Mouse (Mus musculus) heart, postnatal 0 days (tissue): ENCODE measurements around the gene Cog6. TPM values are rescaled to one million over a fixed set of nuclear protein-coding genes. Genes with fewer than 3 reads are reported as not detected.
A peak's percentile ranks its signal among the peaks of the same experiment; 100 is the strongest.
"Not testable (repeated sequence)": the region's sequence is repeated elsewhere in the genome, so short reads cannot be mapped to it uniquely, and the experiment has no call there.

Experiments
- ATAC-seq: fragments of 200-750 bp; cut with Nextera tagmentation; 2 replicates; pipeline ENCODE4 v1.8.0; 2017; ENCODE audit warnings: low read depth, moderate number of reproducible peaks, moderate library complexity; ENCODE audit not compliant: insufficient read depth
- DNase-seq: peaks from one replicate; pipeline ENCODE4 v3.0.0-alpha.2; 2016; ENCODE audit warnings: low spot score
- H3K27ac ChIP-seq: fragments of 300-500 bp; sonication (generic); 2 replicates; pipeline ENCODE4 v1.5.1; 2014; ENCODE audit warnings: low read depth, mild to moderate bottlenecking
- H3K27me3 ChIP-seq: fragments of 300-500 bp; sonication (generic); 2 replicates; pipeline ENCODE4 v1.6.1; 2014; ENCODE audit warnings: low read length, mixed read lengths; ENCODE audit not compliant: control insufficient read depth, insufficient read depth
- H3K36me3 ChIP-seq: fragments of 300-500 bp; sonication (generic); replicated peaks from 2 replicates; pipeline ENCODE4 v1.6.1; 2014; ENCODE audit warnings: low read length, mixed read lengths; ENCODE audit not compliant: control insufficient read depth, insufficient read depth
- H3K4me1 ChIP-seq: fragments of 300-500 bp; sonication (generic); 2 replicates; pipeline ENCODE4 v1.6.1; 2014; ENCODE audit warnings: antibody characterized with exemption; ENCODE audit not compliant: control insufficient read depth, insufficient read depth
- H3K4me2 ChIP-seq: fragments of 300-500 bp; sonication (generic); 2 replicates; pipeline ENCODE4 v1.6.1; 2014; ENCODE audit warnings: low read depth, mild to moderate bottlenecking, low read length, moderate library complexity
- H3K4me3 ChIP-seq: fragments of 300-500 bp; sonication (generic); 2 replicates; pipeline ENCODE4 v1.5.1; 2014; ENCODE audit warnings: low read depth, low read length
- H3K9ac ChIP-seq: fragments of 300-500 bp; sonication (generic); replicated peaks from 2 replicates; pipeline ENCODE4 v1.6.1; 2014; ENCODE audit warnings: low read depth, low read length, mixed read lengths
- H3K9me3 ChIP-seq: fragments of 300-500 bp; sonication (generic); replicated peaks from 2 replicates; pipeline ENCODE4 v1.6.1; 2016; ENCODE audit warnings: low read length; ENCODE audit not compliant: control insufficient read depth
- CTCF ChIP-seq: IDR thresholded peaks from 2 replicates; pipeline ENCODE4 v1.5.1; 2016; ENCODE audit warnings: antibody characterized with exemption, control low read depth, low read depth
- EP300 ChIP-seq: IDR thresholded peaks from 2 replicates; pipeline ENCODE4 v1.6.1; 2016; ENCODE audit warnings: antibody characterized with exemption, low read depth
- WGBS: fragments of 180-500 bp; shearing (Covaris S2); extraction: QIAGEN DNeasy Blood & Tissue Kit; methylation state at CpG from one replicate; pipeline ENCODE4 v1.1.7; 2014; 5-methylcytosine and 5-hydroxymethylcytosine counted together
- polyA plus RNA-seq: library from polyadenylated mRNA; unstranded; fragments of >200 nt; fragmentation: Nextera tagmentation; extraction: Ambion mirVana; gene quantifications from 2 replicates; pipeline ENCODE4 v1.2.1, GENCODE M21; 2015
- total RNA-seq: library from RNA; depleted of rRNA; stranded (reverse); fragments of >200 nt; gene quantifications from 2 replicates; pipeline ENCODE4 v1.2.3, GENCODE M21; 2014; ENCODE audit warnings: low replicate concordance

Gene Cog6
- total and polyA plus RNA-seq, 2 experiments from 2014 or later: 54.7 to 64.5 TPM

- H3K4me1 ChIP-seq: no peaks in the 10 kb centered on the region
- no peak overlapping the region for H3K9ac ChIP-seq
- no peaks in the 10 kb centered on the region for H3K27me3 ChIP-seq
- no peaks in the 10 kb centered on the region for H3K9me3 ChIP-seq
- no peak overlapping the region for H3K4me3 ChIP-seq
- H3K4me2 ChIP-seq: no peak overlapping the region
- DNase-seq: no peak
- ATAC-seq: no peak
- H3K27ac ChIP-seq: no peak overlapping the region
- TF ChIP-seq EP300 (no peak), CTCF (no peak)
- WGBS: 72% methylated on average over 18 of the region's 18 CpGs
- peaks cover 88% of the 10 kb centered on the region for H3K36me3 ChIP-seq
Observed at GRCm38 (mm10) chr3:52990041-52990737, 26.8 kb downstream of the Cog6 start.

- H3K27ac ChIP-seq, DNase-seq, H3K4me2 ChIP-seq, H3K9ac ChIP-seq, H3K27me3 ChIP-seq, ATAC-seq, H3K9me3 ChIP-seq, H3K4me3 ChIP-seq: not testable (repeated sequence)
- WGBS: 77% methylated on average over 7 of the region's 7 CpGs
- peaks cover 49% of the 10 kb centered on the region for H3K36me3 ChIP-seq
- H3K4me1 ChIP-seq: peaks cover 17% of the 10 kb centered on the region
Observed at GRCm38 (mm10) chr3:52985508-52985941, 31.5 kb downstream of the Cog6 start.

GRCm38 (mm10) chr3:52983772-52984171, 33.3 kb downstream of the Cog6 start:
- peak; percentile 87 for ATAC-seq
- H3K4me1 ChIP-seq: peaks cover 17% of the 10 kb centered on the region
- H3K4me3 ChIP-seq: no peak overlapping the region
- peak overlapping the region; percentile 45 for H3K4me2 ChIP-seq
- H3K9ac ChIP-seq: no peak overlapping the region
- H3K9me3 ChIP-seq: no peaks in the 10 kb centered on the region
- no peaks in the 10 kb centered on the region for H3K27me3 ChIP-seq
- 37% methylated on average over 3 of the region's 3 CpGs for WGBS
- no peak for TF ChIP-seq EP300
- no peak for TF ChIP-seq CTCF
- DNase-seq: peak; percentile 88
- peak overlapping the region; percentile 91 for H3K27ac ChIP-seq
- H3K36me3 ChIP-seq: peaks cover 32% of the 10 kb centered on the region

- Histone ChIP-seq H3K36me3 (peaks cover 24% of the 10 kb centered on the region), H3K4me1 (peaks cover 17% of the 10 kb centered on the region), H3K9me3 (no peaks in the 10 kb centered on the region), H3K9ac (no peak overlapping the region), H3K4me2 (no peak overlapping the region), H3K4me3 (no peak overlapping the region), H3K27ac (peak overlapping the region; percentile 91), H3K27me3 (no peaks in the 10 kb centered on the region)
- WGBS: 54% methylated on average over 10 of the region's 10 CpGs
- ATAC-seq (no peak), DNase-seq (no peak)
- no peak for TF ChIP-seq CTCF
- no peak for TF ChIP-seq EP300
Observed at GRCm38 (mm10) chr3:52982993-52983392, 34.0 kb downstream of the Cog6 start.

- H3K4me2 ChIP-seq: no peak overlapping the region
- no peaks in the 10 kb centered on the region for H3K9me3 ChIP-seq
- no peaks in the 10 kb centered on the region for H3K27me3 ChIP-seq
- H3K27ac ChIP-seq: no peak overlapping the region
- TF ChIP-seq CTCF (peak; percentile 79), EP300 (no peak)
- H3K36me3 ChIP-seq: no peaks in the 10 kb centered on the region
- peaks cover 4% of the 10 kb centered on the region; the same call in 1 of the 2 replicates for H3K4me1 ChIP-seq
- ATAC-seq (peak; percentile 88), DNase-seq (peak; percentile 86)
- no peak overlapping the region for H3K4me3 ChIP-seq
- WGBS: 39% methylated on average over 15 of the region's 15 CpGs
- no peak overlapping the region for H3K9ac ChIP-seq
Observed at GRCm38 (mm10) chr3:52974674-52975556, 42.1 kb downstream of the Cog6 start.
